Mouse (Mus musculus) cerebellum, adult 2 months (tissue): ENCODE data around the gene Dtl. TPM values are rescaled to one million over a fixed set of nuclear protein-coding genes. Genes with fewer than 3 reads are reported as not detected.
"Not testable (repeated sequence)": the region's sequence is repeated elsewhere in the genome, so short reads cannot be mapped to it uniquely, and the experiment has no call there.

Experiments
- DNase-seq, 2 experiments: peaks; one replicate each; pipeline ENCODE4 v3.0.0; 2021
- H3K27ac ChIP-seq: fragments of 200-500 bp; 2 replicates; pipeline ENCODE4 v1.5.1; 2012; ENCODE audit warnings: low read length, control low read depth, inconsistent platforms; ENCODE audit not compliant: insufficient read depth
- H3K27me3 ChIP-seq: fragments of 200-500 bp; 2 replicates; pipeline ENCODE4 v1.6.1; 2012; ENCODE audit warnings: inconsistent platforms, mild to moderate bottlenecking, low read length, moderate library complexity; ENCODE audit not compliant: control insufficient read depth, insufficient read depth
- H3K4me1 ChIP-seq: fragments of 200-500 bp; 2 replicates; pipeline ENCODE4 v1.6.1; 2011; ENCODE audit warnings: low read length; ENCODE audit not compliant: control insufficient read depth, insufficient read depth
- H3K4me3 ChIP-seq: fragments of 200-500 bp; replicated peaks from 2 replicates; pipeline ENCODE3; 2011; ENCODE audit warnings: mild to moderate bottlenecking, low read depth, low read length, control low read depth; ENCODE audit not compliant: insufficient read depth
- CTCF ChIP-seq: fragments of 200-500 bp; IDR thresholded peaks from 2 replicates; pipeline ENCODE4 v1.5.1; 2011; ENCODE audit warnings: low read depth, mild to moderate bottlenecking, control low read depth, low read length, moderate library complexity, borderline replicate concordance; ENCODE audit not compliant: insufficient read depth
- POLR2A ChIP-seq: fragments of 200-500 bp; IDR thresholded peaks from 2 replicates; pipeline ENCODE4 v1.6.1; 2011; ENCODE audit warnings: low read length, control low read depth, borderline replicate concordance; ENCODE audit not compliant: insufficient read depth
- WGBS: fragments of 180-500 bp; shearing (Covaris S2); methylation state at CpG from one replicate; pipeline ENCODE4 v1.1.7; 2018; 5-methylcytosine and 5-hydroxymethylcytosine counted together
- polyA plus RNA-seq: library from polyadenylated mRNA; depleted of rRNA; stranded (reverse); fragments of >200 nt; gene quantifications from 2 replicates; pipeline ENCODE4 v1.2.3, GENCODE M21; 2012

The Dtl gene
- polyA plus RNA-seq, 1 experiment = 0.16 TPM

DNA sequence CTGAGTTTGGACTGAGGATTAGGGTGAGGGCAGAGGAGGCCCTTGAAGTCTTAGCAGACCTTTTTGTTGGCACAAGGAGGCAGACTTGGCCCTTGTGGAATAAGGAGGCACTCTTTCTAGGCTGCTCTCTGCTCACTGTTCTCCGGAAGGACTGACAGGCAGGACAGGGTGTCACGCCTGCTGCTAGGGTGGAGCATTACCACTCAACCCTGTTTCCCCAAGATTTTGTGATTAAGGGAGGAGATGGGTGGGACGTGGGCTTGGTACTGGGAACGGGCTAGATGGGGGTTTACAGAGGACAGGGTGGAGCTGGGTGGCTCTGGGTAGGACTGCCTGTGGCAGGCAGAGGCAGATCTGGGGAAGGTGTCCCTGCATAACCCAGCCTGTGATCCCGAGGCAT, 57.4 kb downstream of the Dtl start:
- Histone ChIP-seq H3K27me3 (no peaks in the 10 kb centered on the region), H3K27ac (no peak overlapping the region), H3K4me3 (no peak overlapping the region), H3K4me1 (no peaks in the 10 kb centered on the region)
- TF ChIP-seq POLR2A (no peak), CTCF (no peak)
- WGBS = 93% methylated on average over 5 of the region's 5 CpGs
- DNase-seq = no peak

DNA sequence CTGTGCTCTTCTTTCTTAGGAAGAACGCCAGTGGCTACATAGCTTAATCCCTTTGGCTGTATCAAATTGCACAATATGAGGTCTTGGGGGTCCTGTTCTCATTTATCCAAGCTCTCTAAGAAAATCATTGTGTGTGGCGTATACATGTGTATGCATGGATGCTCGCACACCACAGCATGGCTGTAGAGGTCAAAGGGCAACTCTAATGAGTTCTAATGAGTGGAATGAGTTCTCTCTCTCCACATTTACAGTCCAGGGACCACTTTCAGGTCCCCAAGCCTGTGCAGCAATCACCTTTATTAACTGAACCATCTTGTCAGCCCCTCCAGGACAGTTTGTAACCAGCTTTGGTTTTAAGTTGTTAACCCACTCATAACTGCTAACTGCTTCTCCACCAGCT, 58.3 kb downstream of the Dtl start:
- WGBS = 74% methylated on average over 3 of the region's 3 CpGs
- Histone ChIP-seq H3K27me3 (no peaks in the 10 kb centered on the region), H3K27ac (no peak overlapping the region), H3K4me1 (no peaks in the 10 kb centered on the region), H3K4me3 (no peak overlapping the region)
- no peak for TF ChIP-seq POLR2A
- no peak for DNase-seq

GRCm38 (mm10) chr1:191516351-191516750, 59.0 kb downstream of the Dtl start:
- not testable (repeated sequence) for H3K27me3 ChIP-seq, H3K4me3 ChIP-seq, H3K27ac ChIP-seq, DNase-seq, H3K4me1 ChIP-seq
- WGBS = 94% methylated on average over 2 of the region's 2 CpGs

DNA sequence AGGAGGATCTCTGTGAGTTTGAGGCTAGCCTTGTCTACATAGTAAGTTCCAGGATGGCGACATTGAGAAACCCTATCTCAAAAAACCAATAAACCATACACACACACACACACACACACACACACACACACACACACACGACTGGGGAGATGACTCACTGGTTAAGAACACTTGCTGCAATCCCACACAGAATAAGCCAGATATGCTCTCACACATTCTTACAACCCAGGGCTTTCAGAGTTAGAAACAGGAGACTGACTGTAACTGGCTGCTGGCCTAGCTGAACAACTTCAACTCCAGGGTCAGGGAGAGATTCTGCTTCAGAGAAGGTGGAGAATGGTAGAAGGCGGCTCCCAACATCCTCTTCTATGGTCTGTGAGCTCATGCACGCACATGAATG, 62.1 kb downstream of the Dtl start:
- 88% methylated on average over 4 of the region's 4 CpGs for WGBS
- no peak for DNase-seq
- no peak for TF ChIP-seq CTCF
- TF ChIP-seq POLR2A = no peak
- no peaks in the 10 kb centered on the region for H3K4me1 ChIP-seq
- no peaks in the 10 kb centered on the region for H3K27me3 ChIP-seq
- no peak overlapping the region for H3K27ac ChIP-seq
- no peak overlapping the region for H3K4me3 ChIP-seq

- no peak for TF ChIP-seq POLR2A
- no peak for TF ChIP-seq CTCF
- 69% methylated on average over 4 of the region's 4 CpGs for WGBS
- H3K27me3 ChIP-seq = no peaks in the 10 kb centered on the region
- no peaks in the 10 kb centered on the region for H3K4me1 ChIP-seq
- H3K4me3 ChIP-seq = no peak overlapping the region
- no peak overlapping the region for H3K27ac ChIP-seq
- DNase-seq = no peak
Measured at GRCm38 (mm10) chr1:191512383-191512782, 63.0 kb downstream of the Dtl start.

DNA sequence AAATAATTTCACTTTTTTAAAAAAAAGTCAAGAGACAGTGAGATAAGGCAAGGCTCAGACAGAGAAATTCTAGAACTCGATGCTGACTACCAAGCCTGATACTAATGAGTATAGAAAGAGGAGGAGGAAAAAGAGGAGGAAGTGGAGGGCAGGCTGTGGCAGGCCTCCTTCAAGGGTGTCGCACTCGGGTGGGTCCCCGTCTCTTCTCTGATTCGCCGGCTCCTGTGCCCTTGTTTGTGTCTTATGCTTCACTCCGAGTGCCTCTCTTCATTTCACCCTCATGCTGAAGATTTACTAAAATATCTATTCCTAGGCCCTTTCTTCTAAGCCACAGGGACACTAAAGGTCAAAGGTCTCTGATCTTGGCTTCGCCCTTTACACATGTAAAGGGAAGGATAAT, 63.8 kb downstream of the Dtl start:
- no peak overlapping the region for H3K27ac ChIP-seq

GRCm38 (mm10) chr1:191509865-191510264, 65.5 kb downstream of the Dtl start:
- H3K4me1 ChIP-seq = no peaks in the 10 kb centered on the region
- WGBS = 68% methylated on average over 3 of the region's 3 CpGs
- no peaks in the 10 kb centered on the region for H3K27me3 ChIP-seq
- TF ChIP-seq POLR2A (no peak), CTCF (no peak)
- no peak overlapping the region for H3K4me3 ChIP-seq
- H3K27ac ChIP-seq = no peak overlapping the region
- DNase-seq = no peak

More for the DNA sequence above, 63.8 kb downstream of the Dtl start:
- H3K27me3 ChIP-seq = no peaks in the 10 kb centered on the region
- no peak overlapping the region for H3K4me3 ChIP-seq
- no peaks in the 10 kb centered on the region for H3K4me1 ChIP-seq
- 92% methylated on average over 8 of the region's 8 CpGs for WGBS
- TF ChIP-seq POLR2A (no peak), CTCF (no peak)
- no peak for DNase-seq

DNA sequence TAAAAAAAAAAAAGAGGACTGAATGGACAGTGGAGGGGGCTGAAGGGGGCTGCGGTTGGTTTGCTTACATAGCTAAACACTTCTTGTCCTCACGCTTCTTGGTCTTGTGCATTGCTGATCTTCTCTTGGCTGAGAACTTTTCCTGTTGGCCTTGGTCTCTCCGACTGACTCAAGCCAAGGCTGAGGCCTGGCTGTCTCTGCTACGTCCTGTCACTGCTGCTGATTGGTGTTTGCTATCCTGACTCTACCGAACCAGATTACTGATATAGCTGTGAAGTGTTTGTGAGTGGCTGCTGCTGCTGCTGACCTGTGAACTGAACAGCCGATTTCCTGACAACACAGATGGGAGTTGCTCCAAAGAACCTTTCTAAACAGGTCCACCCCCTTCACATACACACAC, 66.2 kb downstream of the Dtl start:
- H3K4me3 ChIP-seq = no peak overlapping the region
- 74% methylated on average over 6 of the region's 6 CpGs for WGBS
- no peak for DNase-seq
- no peak overlapping the region for H3K27ac ChIP-seq
- H3K27me3 ChIP-seq = no peaks in the 10 kb centered on the region
- TF ChIP-seq POLR2A (no peak), CTCF (no peak)
- H3K4me1 ChIP-seq = no peaks in the 10 kb centered on the region

GRCm38 (mm10) chr1:191506791-191507190, 68.6 kb downstream of the Dtl start:
- TF ChIP-seq CTCF = no peak
- TF ChIP-seq POLR2A = no peak
- WGBS = 6% methylated on average over 1 of the region's 1 CpGs
- no peak for DNase-seq
- no peak overlapping the region for H3K27ac ChIP-seq
- H3K27me3 ChIP-seq = no peaks in the 10 kb centered on the region
- no peak overlapping the region for H3K4me3 ChIP-seq
- H3K4me1 ChIP-seq = no peaks in the 10 kb centered on the region
